Mouse (Mus musculus): ENCODE data around the gene Itpkb. TPM values are rescaled to one million over a fixed set of nuclear protein-coding genes. Genes with fewer than 3 reads are reported as not detected.

Gene Itpkb
- polyA plus RNA-seq, 1 experiment from 2014 or later = 17.6 TPM

GRCm38 (mm10) chr1:180339143-180339542, 8.9 kb downstream of the Itpkb start:
- DNase-seq (ENCODE audit: low spot score) = no peak

DNA sequence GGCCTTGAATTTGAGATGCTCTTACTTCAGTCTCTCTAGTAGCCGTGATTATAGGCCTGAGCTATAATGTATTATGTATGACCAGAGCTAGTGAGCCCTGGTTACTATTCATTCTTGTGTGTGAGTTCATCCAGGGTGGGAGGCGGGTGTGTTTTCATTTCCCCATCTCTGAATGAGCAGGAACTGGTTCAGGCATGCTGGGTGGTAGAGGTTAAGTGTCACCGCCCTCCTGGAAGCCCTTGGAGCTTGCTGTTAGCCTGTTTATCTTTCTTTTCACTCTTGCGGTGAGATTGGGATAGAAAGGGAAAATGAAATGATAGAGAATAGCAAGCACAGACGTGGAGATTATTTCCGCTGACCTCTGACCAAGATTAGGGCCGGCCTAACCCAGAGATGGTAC, 12.7 kb downstream of the Itpkb start:
- DNase-seq (ENCODE audit: low spot score) = no peak

- no peak for DNase-seq (ENCODE audit: low spot score)
These were observed 13.3 kb downstream of the Itpkb start for GRCm38 (mm10) chr1:180343434-180344210.

DNA sequence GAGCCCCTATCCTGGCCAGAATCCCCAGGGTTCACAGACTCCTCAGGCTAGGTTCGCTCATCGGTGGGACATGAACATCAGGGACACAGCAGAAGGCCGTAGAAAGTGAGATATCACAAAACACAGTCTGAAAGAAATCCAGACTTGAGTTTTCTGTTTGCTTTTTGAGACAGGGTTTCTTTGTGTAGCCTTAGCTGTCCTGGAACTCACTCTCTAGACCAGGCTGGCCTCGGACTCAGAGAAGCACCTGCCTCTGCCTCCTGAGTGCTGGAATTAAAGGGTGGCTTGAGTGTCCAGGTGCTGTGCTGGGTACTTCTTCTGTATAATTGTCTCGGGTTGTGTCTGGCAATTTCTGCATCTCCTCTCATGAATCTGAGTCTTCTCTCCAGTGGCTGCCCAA, 14.8 kb downstream of the Itpkb start:
- no peak for DNase-seq (ENCODE audit: low spot score)

DNA sequence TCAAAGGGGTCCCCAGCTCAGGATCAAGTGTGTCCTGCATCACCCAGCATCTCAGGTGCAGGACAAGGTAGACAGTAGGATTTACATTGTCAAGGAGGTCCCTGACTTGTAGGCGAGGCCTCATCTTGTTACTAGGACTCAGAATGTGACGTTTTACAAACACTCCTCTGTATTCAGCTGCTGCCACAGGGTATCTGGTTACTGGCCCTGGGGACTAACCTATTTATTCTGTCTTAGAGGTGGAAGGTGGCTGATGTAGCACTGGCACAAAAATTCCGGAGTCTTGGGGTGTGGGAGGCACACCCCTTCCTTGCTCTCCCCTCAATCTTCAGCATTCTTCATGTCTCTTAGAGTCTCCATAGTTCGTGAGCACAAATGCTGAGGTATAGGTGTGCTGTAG, 16.8 kb downstream of the Itpkb start:
- no peak for DNase-seq (ENCODE audit: low spot score)

DNA sequence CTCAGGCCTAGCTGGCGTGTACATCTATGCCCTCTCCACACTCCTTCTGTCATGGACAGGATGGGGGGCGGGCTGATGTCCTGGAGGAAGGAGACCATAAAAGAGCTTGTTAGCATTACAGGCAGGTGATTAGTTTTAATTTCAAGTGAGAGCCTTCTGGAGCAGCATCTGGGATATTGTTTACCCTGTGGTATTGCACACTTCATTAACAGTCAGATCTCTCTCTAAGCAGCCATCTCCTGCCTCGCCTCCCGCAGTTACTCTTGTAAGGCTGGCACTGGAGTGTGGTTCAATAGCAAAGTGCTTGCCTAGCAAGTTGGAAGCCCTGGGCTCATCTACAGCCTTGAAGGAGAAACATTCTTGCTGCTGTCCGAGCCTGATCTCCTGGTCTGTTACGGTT, 17.6 kb downstream of the Itpkb start:
- no peak for DNase-seq (ENCODE audit: low spot score)

DNA sequence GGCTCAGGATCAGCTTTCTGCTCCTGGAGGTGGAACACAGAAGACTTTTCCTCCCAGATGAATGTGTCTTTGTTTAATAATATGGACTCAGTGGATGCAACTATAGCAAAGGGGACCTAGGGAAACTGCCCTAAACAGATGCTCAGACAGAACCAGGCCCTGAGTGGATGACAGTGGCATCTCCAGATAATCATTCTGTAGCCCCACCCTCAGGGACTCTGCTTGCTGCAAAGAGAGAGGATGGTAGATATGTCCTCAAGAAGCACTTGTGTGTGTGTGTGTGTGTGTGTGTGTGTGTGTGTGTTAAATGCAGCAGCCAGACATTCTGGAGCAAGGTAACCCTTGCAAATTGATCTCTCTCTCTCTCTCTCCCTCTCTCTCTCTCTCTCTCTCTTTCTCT, 18.8 kb downstream of the Itpkb start:
- DNase-seq (ENCODE audit: low spot score) = no peak

GRCm38 (mm10) chr1:180352258-180352657, 22.0 kb downstream of the Itpkb start:
- DNase-seq (ENCODE audit: low spot score) = no peak

DNA sequence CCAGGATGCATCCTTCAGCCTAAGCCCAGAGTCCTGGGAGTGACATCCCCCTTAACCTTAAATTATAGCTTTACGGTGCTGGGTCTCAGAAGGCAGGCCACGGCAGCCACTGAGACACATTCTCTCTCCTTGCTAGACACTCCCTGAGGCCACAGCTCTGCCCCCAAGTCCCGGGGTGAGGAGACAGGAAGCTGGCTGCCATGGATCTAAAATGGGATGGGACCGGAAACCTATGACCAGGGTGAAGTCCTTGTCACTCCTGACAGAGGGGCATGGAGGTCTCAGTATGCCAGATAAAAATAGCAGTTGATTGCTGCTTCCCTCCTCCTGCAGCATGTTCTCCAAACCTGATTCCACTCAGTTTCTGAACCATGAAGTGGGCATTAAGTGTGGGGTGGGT, 23.8 kb downstream of the Itpkb start:
- DNase-seq (ENCODE audit: low spot score) = no peak

- no peak for DNase-seq (ENCODE audit: low spot score)
These were observed 24.9 kb downstream of the Itpkb start for GRCm38 (mm10) chr1:180354976-180355730.

DNA sequence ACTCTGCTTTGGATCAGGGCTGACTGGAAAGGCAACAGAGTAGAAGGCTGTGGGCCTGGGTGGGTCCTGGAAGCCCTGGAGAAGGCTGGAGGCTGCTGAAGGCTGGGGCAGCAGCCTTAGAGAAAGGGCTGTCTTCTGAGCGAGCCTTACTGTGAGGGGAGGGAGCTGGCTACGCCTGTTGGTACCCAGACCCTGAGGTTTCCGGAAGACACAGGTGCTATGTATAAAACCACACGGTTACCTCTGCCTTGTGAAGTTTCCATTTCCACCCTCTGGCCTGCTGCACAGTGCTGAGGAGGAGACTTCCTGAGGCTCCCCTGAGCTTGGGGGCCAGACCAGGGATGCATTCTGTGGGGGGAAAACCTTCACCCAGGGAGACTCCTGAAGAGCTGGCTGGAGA, 25.9 kb downstream of the Itpkb start:
- peak; percentile 88 for DNase-seq (ENCODE audit: low spot score)

DNA sequence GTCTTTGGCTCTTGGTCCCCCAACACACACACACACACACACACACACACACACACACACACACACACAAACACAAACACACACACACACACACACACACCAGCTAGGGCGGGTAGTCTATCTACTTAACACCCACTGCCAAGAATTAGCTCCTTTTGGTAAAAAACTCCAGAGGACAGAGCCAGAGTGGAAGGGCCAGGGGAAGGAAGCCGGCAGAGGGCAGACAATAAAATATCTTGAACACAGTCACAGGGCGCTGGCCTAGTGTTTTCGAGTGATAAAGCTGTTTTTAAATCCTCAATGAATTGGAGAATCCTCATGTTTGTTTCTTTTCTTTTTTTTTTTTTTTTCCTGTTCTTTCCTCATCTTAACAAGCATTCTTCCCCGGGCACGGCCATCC, 26.6 kb downstream of the Itpkb start:
- no peak for DNase-seq (ENCODE audit: low spot score)

GRCm38 (mm10) chr1:180357893-180358331, 27.6 kb downstream of the Itpkb start:
- no peak for DNase-seq (ENCODE audit: low spot score)

GRCm38 (mm10) chr1:180358466-180358865, 28.2 kb downstream of the Itpkb start:
- DNase-seq (ENCODE audit: low spot score) = no peak

DNA sequence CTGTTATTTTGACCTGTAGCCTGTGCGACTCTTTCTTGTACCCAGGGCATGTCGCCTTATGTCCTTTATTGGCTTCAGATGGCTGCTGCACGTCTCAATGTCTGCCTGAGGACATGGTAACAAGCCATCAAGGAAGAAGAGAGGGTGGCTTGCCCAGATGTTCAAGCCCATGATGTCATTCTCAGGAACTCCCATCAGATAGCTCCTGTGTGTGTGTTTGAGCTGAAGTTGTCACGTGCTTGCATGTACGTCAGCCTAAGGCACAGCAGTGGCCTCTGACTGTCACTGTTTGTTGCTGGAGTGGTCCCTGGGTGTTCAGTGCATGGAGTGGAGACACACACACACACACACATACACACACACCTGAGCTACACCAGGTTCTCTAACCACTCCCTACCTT, 29.0 kb downstream of the Itpkb start:
- peak; percentile 82 for DNase-seq (ENCODE audit: low spot score)

DNA sequence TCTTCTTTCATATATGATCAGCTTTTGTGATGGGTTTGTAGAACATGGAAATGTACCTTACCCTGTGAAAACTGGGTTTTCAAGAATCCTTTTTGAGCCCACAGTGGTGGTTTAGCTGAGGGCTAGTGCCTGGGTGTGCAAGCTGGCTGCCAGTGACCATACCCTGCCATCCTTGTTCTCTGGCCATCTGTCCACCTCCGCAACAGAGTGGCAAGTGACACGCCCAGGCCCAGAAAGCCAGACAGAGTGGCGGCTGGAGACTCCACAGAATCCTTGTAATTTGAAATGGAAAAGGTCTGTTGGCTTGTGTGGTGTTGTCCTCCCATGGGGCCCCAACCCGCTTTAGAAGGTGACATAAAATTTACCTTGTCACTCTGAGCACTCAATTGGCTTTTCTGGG, 31.9 kb downstream of the Itpkb start:
- DNase-seq (ENCODE audit: low spot score) = no peak

DNA sequence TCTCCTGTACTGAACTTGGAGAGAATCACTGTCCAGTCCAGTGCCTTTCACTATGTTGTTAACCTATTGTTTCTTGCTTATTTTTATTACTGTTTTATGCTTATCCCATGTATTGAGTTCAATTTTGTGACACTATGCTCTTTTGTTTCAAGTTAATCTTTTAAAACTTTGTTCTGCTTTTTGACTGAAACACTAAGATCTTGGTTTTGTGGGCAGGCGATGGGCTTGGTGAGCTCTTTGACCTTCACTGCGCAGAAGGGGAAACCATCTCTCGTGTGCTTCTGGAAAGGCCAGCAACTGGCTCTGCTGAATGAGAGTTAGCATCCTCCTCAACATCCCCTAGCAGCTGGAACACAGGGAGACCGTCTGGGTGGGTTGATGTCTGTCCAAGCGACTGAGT, 32.6 kb downstream of the Itpkb start:
- DNase-seq (ENCODE audit: low spot score) = no peak

GRCm38 (mm10) chr1:180363317-180363716, 33.0 kb downstream of the Itpkb start:
- DNase-seq (ENCODE audit: low spot score) = no peak

GRCm38 (mm10) chr1:180364005-180364404, 33.7 kb downstream of the Itpkb start:
- DNase-seq (ENCODE audit: low spot score) = no peak

DNA sequence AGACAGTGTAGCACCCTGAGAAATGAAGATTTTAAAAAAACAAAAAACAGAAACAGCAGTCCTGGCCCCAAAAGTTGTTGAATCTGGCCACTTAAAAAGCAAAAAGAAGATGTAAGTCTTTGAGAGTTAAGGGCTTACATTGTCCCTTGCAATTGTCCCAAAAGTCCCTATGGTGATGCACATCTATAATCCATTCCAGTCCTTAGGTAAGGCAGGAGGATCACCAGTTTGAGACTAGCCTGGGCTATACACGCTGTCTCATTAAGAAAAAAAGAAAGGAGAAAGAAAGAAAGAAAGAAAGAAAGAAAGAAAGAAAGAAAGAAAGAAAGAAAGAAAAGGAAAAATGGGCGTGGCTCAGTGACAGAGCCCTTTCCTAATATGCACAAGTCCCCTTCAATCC, 34.4 kb downstream of the Itpkb start:
- DNase-seq (ENCODE audit: low spot score) = no peak

- DNase-seq (ENCODE audit: low spot score) = peak; percentile 95
These were observed 35.0 kb downstream of the Itpkb start for GRCm38 (mm10) chr1:180365180-180365810.
